Mouse (Mus musculus): ENCODE data around the gene Zzef1. TPM values are rescaled to one million over a fixed set of nuclear protein-coding genes. Genes with fewer than 3 reads are reported as not detected.
A peak's percentile ranks its signal among the peaks of the same experiment; 100 is the strongest.

Zzef1 gene
- polyA plus RNA-seq, 1 experiment, result 10.7 TPM

- TF ChIP-seq CTCF (IDR thresholded peaks at IDR 0.05; ENCODE audit: control insufficient read depth, insufficient read depth, insufficient read length) (no peak), USF1 (IDR thresholded peaks at IDR 0.05; ENCODE audit: low read depth) (no peak), MYOG (IDR thresholded peaks at IDR 0.05; ENCODE audit: control insufficient read depth, extremely low read depth, insufficient read length) (no peak), FOSL1 (IDR thresholded peaks at IDR 0.05; ENCODE audit: insufficient read depth, low read length, poor library complexity, severe bottlenecking) (no peak), CEBPB (IDR thresholded peaks at IDR 0.05; ENCODE audit: low read depth) (no peak), MAX (IDR thresholded peaks at IDR 0.05) (no peak), MYOD1 (IDR thresholded peaks at IDR 0.05; ENCODE audit: control insufficient read depth, insufficient read length, low read depth) (no peak)
Observed at GRCm38 (mm10) chr11:72796773-72797338, 830 bp downstream of the Zzef1 start.

GRCm38 (mm10) chr11:72798112-72798511 is 2.1 kb downstream of the Zzef1 start:
- no peak for TF ChIP-seq USF1 (IDR thresholded peaks at IDR 0.05; ENCODE audit: low read depth)
- no peak for TF ChIP-seq FOSL1 (IDR thresholded peaks at IDR 0.05; ENCODE audit: insufficient read depth, low read length, poor library complexity, severe bottlenecking)
- no peak for TF ChIP-seq MYOG (IDR thresholded peaks at IDR 0.05; ENCODE audit: control insufficient read depth, extremely low read depth, insufficient read length)
- no peak for TF ChIP-seq CEBPB (IDR thresholded peaks at IDR 0.05; ENCODE audit: low read depth)
- TF ChIP-seq MYOD1 (IDR thresholded peaks at IDR 0.05; ENCODE audit: control insufficient read depth, insufficient read length, low read depth), result no peak
- no peak for TF ChIP-seq MAX (IDR thresholded peaks at IDR 0.05)
- no peak for TF ChIP-seq CTCF (IDR thresholded peaks at IDR 0.05; ENCODE audit: control insufficient read depth, insufficient read depth, insufficient read length)
- Histone ChIP-seq H3K79me2 (ENCODE audit: control insufficient read depth, insufficient read depth) (peaks cover 97% of the 10 kb centered on the region), H3ac (ENCODE audit: control insufficient read depth, insufficient read length, low read depth) (no peak overlapping the region), H3K36me3 (ENCODE audit: control insufficient read depth, insufficient read depth) (peaks cover 19% of the 10 kb centered on the region), H3K27me3 (ENCODE audit: control insufficient read depth, insufficient read depth, insufficient read length) (no peaks in the 10 kb centered on the region), H3K79me3 (ENCODE audit: low read depth) (peaks cover 65% of the 10 kb centered on the region), H3K4me3 (ENCODE audit: insufficient read depth, poor library complexity, severe bottlenecking) (no peak overlapping the region)

More at GRCm38 (mm10) chr11:72796773-72797338, 830 bp downstream of the Zzef1 start:
- peaks cover 56% of the 10 kb centered on the region for H3K79me3 ChIP-seq (ENCODE audit: low read depth)
- peak overlapping the region; percentile 92 for H3K4me3 ChIP-seq (ENCODE audit: insufficient read depth, poor library complexity, severe bottlenecking)
- peaks cover 85% of the 10 kb centered on the region for H3K79me2 ChIP-seq (ENCODE audit: control insufficient read depth, insufficient read depth)
- H3K36me3 ChIP-seq (ENCODE audit: control insufficient read depth, insufficient read depth), result peaks cover 19% of the 10 kb centered on the region
- no peaks in the 10 kb centered on the region for H3K27me3 ChIP-seq (ENCODE audit: control insufficient read depth, insufficient read depth, insufficient read length)
- peak overlapping the region; percentile 69 for H3ac ChIP-seq (ENCODE audit: control insufficient read depth, insufficient read length, low read depth)

GRCm38 (mm10) chr11:72801182-72801581 is 5.2 kb downstream of the Zzef1 start:
- Histone ChIP-seq H3K27me3 (ENCODE audit: control insufficient read depth, insufficient read depth, insufficient read length) (no peaks in the 10 kb centered on the region), H3K79me3 (ENCODE audit: low read depth) (peaks cover 74% of the 10 kb centered on the region), H3K79me2 (ENCODE audit: control insufficient read depth, insufficient read depth) (peaks cover 100% of the 10 kb centered on the region), H3K36me3 (ENCODE audit: control insufficient read depth, insufficient read depth) (peaks cover 26% of the 10 kb centered on the region), H3ac (ENCODE audit: control insufficient read depth, insufficient read length, low read depth) (no peak overlapping the region), H3K4me3 (ENCODE audit: insufficient read depth, poor library complexity, severe bottlenecking) (no peak overlapping the region)
- TF ChIP-seq CEBPB (IDR thresholded peaks at IDR 0.05; ENCODE audit: low read depth), result no peak
- no peak for TF ChIP-seq MAX (IDR thresholded peaks at IDR 0.05)
- TF ChIP-seq CTCF (IDR thresholded peaks at IDR 0.05; ENCODE audit: control insufficient read depth, insufficient read depth, insufficient read length), result no peak
- TF ChIP-seq MYOD1 (IDR thresholded peaks at IDR 0.05; ENCODE audit: control insufficient read depth, insufficient read length, low read depth), result no peak
- no peak for TF ChIP-seq FOSL1 (IDR thresholded peaks at IDR 0.05; ENCODE audit: insufficient read depth, low read length, poor library complexity, severe bottlenecking)
- no peak for TF ChIP-seq USF1 (IDR thresholded peaks at IDR 0.05; ENCODE audit: low read depth)
- no peak for TF ChIP-seq MYOG (IDR thresholded peaks at IDR 0.05; ENCODE audit: control insufficient read depth, extremely low read depth, insufficient read length)

GRCm38 (mm10) chr11:72803038-72803437 is 7.0 kb downstream of the Zzef1 start:
- no peak for TF ChIP-seq MAX (IDR thresholded peaks at IDR 0.05)
- no peak for TF ChIP-seq USF1 (IDR thresholded peaks at IDR 0.05; ENCODE audit: low read depth)
- no peak for TF ChIP-seq CEBPB (IDR thresholded peaks at IDR 0.05; ENCODE audit: low read depth)
- no peak for TF ChIP-seq CTCF (IDR thresholded peaks at IDR 0.05; ENCODE audit: control insufficient read depth, insufficient read depth, insufficient read length)
- no peak for TF ChIP-seq MYOD1 (IDR thresholded peaks at IDR 0.05; ENCODE audit: control insufficient read depth, insufficient read length, low read depth)
- H3K36me3 ChIP-seq (ENCODE audit: control insufficient read depth, insufficient read depth), result peaks cover 24% of the 10 kb centered on the region
- peaks cover 74% of the 10 kb centered on the region for H3K79me3 ChIP-seq (ENCODE audit: low read depth)
- no peak overlapping the region for H3ac ChIP-seq (ENCODE audit: control insufficient read depth, insufficient read length, low read depth)
- H3K4me3 ChIP-seq (ENCODE audit: insufficient read depth, poor library complexity, severe bottlenecking), result no peak overlapping the region
- H3K79me2 ChIP-seq (ENCODE audit: control insufficient read depth, insufficient read depth), result peaks cover 100% of the 10 kb centered on the region
- H3K27me3 ChIP-seq (ENCODE audit: control insufficient read depth, insufficient read depth, insufficient read length), result no peaks in the 10 kb centered on the region

GRCm38 (mm10) chr11:72804586-72804985 is 8.6 kb downstream of the Zzef1 start:
- Histone ChIP-seq H3K79me2 (ENCODE audit: control insufficient read depth, insufficient read depth) (peaks cover 100% of the 10 kb centered on the region), H3K4me3 (ENCODE audit: insufficient read depth, poor library complexity, severe bottlenecking) (no peak overlapping the region), H3K27me3 (ENCODE audit: control insufficient read depth, insufficient read depth, insufficient read length) (no peaks in the 10 kb centered on the region), H3K36me3 (ENCODE audit: control insufficient read depth, insufficient read depth) (peaks cover 14% of the 10 kb centered on the region), H3K79me3 (ENCODE audit: low read depth) (peaks cover 63% of the 10 kb centered on the region), H3ac (ENCODE audit: control insufficient read depth, insufficient read length, low read depth) (no peak overlapping the region)
- TF ChIP-seq MYOD1 (IDR thresholded peaks at IDR 0.05; ENCODE audit: control insufficient read depth, insufficient read length, low read depth) (no peak), CEBPB (IDR thresholded peaks at IDR 0.05; ENCODE audit: low read depth) (no peak), MYOG (IDR thresholded peaks at IDR 0.05; ENCODE audit: control insufficient read depth, extremely low read depth, insufficient read length) (no peak), MAX (IDR thresholded peaks at IDR 0.05) (no peak), USF1 (IDR thresholded peaks at IDR 0.05; ENCODE audit: low read depth) (no peak), CTCF (IDR thresholded peaks at IDR 0.05; ENCODE audit: control insufficient read depth, insufficient read depth, insufficient read length) (no peak), FOSL1 (IDR thresholded peaks at IDR 0.05; ENCODE audit: insufficient read depth, low read length, poor library complexity, severe bottlenecking) (no peak)

All from C2C12 (cell line).